Mouse (Mus musculus) neural tube, embryonic 14.5 days (tissue): ENCODE data around the gene Evc. TPM values are rescaled to one million over a fixed set of nuclear protein-coding genes. Genes with fewer than 3 reads are reported as not detected.
A peak's percentile ranks its signal among the peaks of the same experiment; 100 is the strongest.

Experiments used
- ATAC-seq: fragments of 200-750 bp; cut with Nextera tagmentation; 2 replicates; pipeline ENCODE4 v1.8.0; 2017; ENCODE audit warnings: low read depth, mild to moderate bottlenecking, moderate TSS enrichment, moderate library complexity
- H3K27ac ChIP-seq: fragments of 300-500 bp; sonication (generic); 2 replicates; pipeline ENCODE4 v1.5.1; 2014; ENCODE audit warnings: low read depth, mild to moderate bottlenecking, control low read depth, low read length, moderate library complexity, mixed read lengths
- H3K27me3 ChIP-seq: fragments of 300-500 bp; sonication (generic); 2 replicates; pipeline ENCODE4 v1.6.1; 2014; ENCODE audit warnings: low read length; ENCODE audit not compliant: control insufficient read depth, insufficient read depth
- H3K36me3 ChIP-seq: fragments of 300-500 bp; sonication (generic); 2 replicates; pipeline ENCODE4 v1.6.1; 2014; ENCODE audit warnings: low read length, mixed read lengths; ENCODE audit not compliant: control insufficient read depth, insufficient read depth
- H3K4me1 ChIP-seq: fragments of 300-500 bp; sonication (generic); 2 replicates; pipeline ENCODE4 v1.6.1; 2014; ENCODE audit warnings: low read length; ENCODE audit not compliant: control insufficient read depth, insufficient read depth
- H3K4me2 ChIP-seq: fragments of 300-500 bp; sonication (generic); 2 replicates; pipeline ENCODE4 v1.6.1; 2014; ENCODE audit warnings: mild to moderate bottlenecking, low read depth, low read length, control low read depth
- H3K4me3 ChIP-seq: fragments of 300-500 bp; sonication (generic); 2 replicates; pipeline ENCODE4 v1.5.1; 2014; ENCODE audit warnings: low read depth, low read length, control low read depth, mixed read lengths
- H3K9ac ChIP-seq: fragments of 300-500 bp; sonication (generic); replicated peaks from 2 replicates; pipeline ENCODE4 v1.6.1; 2014; ENCODE audit warnings: low read depth, mild to moderate bottlenecking, control low read depth, low read length, mixed read lengths
- H3K9me3 ChIP-seq: fragments of 300-500 bp; sonication (generic); 2 replicates; pipeline ENCODE4 v1.6.1; 2016; ENCODE audit warnings: low read length; ENCODE audit not compliant: control insufficient read depth
- WGBS: fragments of 180-500 bp; shearing (Covaris S2); extraction: QIAGEN DNeasy Blood & Tissue Kit; methylation state at CpG from one replicate; pipeline ENCODE4 v1.1.7; 2014; 5-methylcytosine and 5-hydroxymethylcytosine counted together
- polyA plus RNA-seq: library from polyadenylated mRNA; unstranded; fragments of >200 nt; fragmentation: Nextera tagmentation; extraction: Ambion mirVana; gene quantifications from 2 replicates; pipeline ENCODE4 v1.2.1, GENCODE M21; 2014

Gene Evc
- polyA plus RNA-seq, 1 experiment from 2014 or later = 2.8 TPM

DNA sequence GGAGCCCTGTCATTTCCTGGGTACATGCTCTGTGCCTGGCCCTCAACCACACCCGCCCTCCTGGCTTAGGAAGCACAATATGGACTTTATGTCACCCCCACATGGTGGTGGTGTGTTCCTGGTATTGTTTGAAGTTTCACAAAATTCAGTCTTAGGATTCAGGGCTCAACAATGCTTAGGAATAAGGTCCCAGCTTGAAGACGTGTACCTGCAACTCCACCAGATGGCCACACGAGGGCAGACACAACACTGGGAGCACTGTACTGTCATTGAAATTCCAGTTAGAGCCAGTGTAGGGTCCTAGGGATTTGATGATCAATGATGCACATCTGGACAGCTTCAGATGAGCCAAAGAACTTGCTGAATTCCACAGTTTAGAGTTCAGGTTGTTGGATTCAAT, 47.5 kb downstream of the Evc start:
- ATAC-seq = peak; percentile 22
- Histone ChIP-seq H3K9me3 (no peaks in the 10 kb centered on the region), H3K4me1 (no peaks in the 10 kb centered on the region), H3K36me3 (peaks cover 62% of the 10 kb centered on the region), H3K27ac (no peak overlapping the region), H3K27me3 (no peaks in the 10 kb centered on the region), H3K4me3 (no peak overlapping the region), H3K4me2 (no peak overlapping the region), H3K9ac (no peak overlapping the region)
- 20% methylated on average over 3 of the region's 3 CpGs for WGBS

GRCm38 (mm10) chr5:37288374-37288773, 48.3 kb downstream of the Evc start:
- no peaks in the 10 kb centered on the region for H3K9me3 ChIP-seq
- no peaks in the 10 kb centered on the region for H3K27me3 ChIP-seq
- no peak overlapping the region for H3K4me2 ChIP-seq
- H3K4me3 ChIP-seq = no peak overlapping the region
- no peak overlapping the region for H3K9ac ChIP-seq
- no peak overlapping the region for H3K27ac ChIP-seq
- peak; percentile 66 for ATAC-seq
- no peaks in the 10 kb centered on the region for H3K4me1 ChIP-seq
- peaks cover 71% of the 10 kb centered on the region for H3K36me3 ChIP-seq
- 71% methylated on average over 3 of the region's 3 CpGs for WGBS

GRCm38 (mm10) chr5:37281021-37281420, 55.7 kb downstream of the Evc start:
- no peak for ATAC-seq
- Histone ChIP-seq H3K27ac (no peak overlapping the region), H3K4me3 (no peak overlapping the region), H3K9me3 (no peaks in the 10 kb centered on the region), H3K4me2 (no peak overlapping the region), H3K4me1 (no peaks in the 10 kb centered on the region), H3K36me3 (peaks cover 85% of the 10 kb centered on the region), H3K27me3 (no peaks in the 10 kb centered on the region), H3K9ac (no peak overlapping the region)
- WGBS = 94% methylated on average over 11 of the region's 11 CpGs

DNA sequence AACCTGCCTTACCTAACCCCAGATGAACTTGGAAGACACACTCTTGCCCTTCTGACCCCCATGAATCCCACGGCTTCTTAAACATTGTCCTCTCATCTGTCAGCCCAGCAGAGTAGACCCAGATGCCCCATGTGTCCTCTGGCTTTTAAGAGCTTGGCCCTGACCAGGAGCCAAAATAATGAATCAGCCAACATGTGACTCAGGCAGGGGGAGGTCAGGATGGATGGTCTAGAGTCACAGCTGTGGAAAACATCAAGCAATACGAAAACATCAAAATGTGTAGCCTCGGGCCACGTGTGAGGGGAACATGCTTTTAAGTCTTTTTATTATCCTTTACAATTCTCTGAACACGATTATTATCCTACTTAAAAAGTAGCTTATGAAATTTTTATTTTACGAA, 72.9 kb downstream of the Evc start:
- no peak overlapping the region for H3K27ac ChIP-seq
- H3K27me3 ChIP-seq = no peaks in the 10 kb centered on the region
- H3K9me3 ChIP-seq = no peaks in the 10 kb centered on the region
- H3K4me3 ChIP-seq = no peak overlapping the region
- no peak for ATAC-seq
- H3K4me2 ChIP-seq = no peak overlapping the region
- no peak overlapping the region for H3K9ac ChIP-seq
- WGBS = 44% methylated on average over 6 of the region's 6 CpGs
- peaks cover 8% of the 10 kb centered on the region; the same call in 1 of the 2 replicates for H3K4me1 ChIP-seq
- peaks cover 31% of the 10 kb centered on the region for H3K36me3 ChIP-seq

DNA sequence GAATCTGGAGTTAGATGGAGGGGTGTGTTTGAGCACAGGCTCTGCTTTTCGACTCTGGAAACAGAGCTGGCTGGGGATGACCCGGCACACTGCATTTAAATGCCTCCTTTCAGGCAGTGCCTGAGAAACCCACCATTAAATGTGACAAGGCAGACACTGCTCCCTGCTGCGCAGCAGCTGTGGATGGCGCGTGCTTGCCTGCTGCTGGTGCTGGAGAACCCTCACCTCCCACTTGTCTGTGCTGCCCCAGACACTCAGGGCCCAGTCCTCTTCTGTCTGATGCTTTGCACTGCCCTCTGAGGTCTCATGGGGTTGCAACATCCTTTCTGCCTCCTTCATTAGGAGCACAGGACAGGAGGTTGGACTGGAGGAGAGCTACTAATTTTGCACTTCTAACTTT, 75.0 kb downstream of the Evc start:
- no peak overlapping the region for H3K4me2 ChIP-seq
- peaks cover 14% of the 10 kb centered on the region for H3K36me3 ChIP-seq
- no peak; the same call in 1 of the 2 replicates for ATAC-seq
- no peak overlapping the region for H3K9ac ChIP-seq
- WGBS = 46% methylated on average over 5 of the region's 5 CpGs
- H3K27ac ChIP-seq = no peak overlapping the region
- peaks cover 15% of the 10 kb centered on the region; the same call in 1 of the 2 replicates for H3K4me1 ChIP-seq
- H3K9me3 ChIP-seq = no peaks in the 10 kb centered on the region
- H3K4me3 ChIP-seq = no peak overlapping the region
- H3K27me3 ChIP-seq = no peaks in the 10 kb centered on the region

DNA sequence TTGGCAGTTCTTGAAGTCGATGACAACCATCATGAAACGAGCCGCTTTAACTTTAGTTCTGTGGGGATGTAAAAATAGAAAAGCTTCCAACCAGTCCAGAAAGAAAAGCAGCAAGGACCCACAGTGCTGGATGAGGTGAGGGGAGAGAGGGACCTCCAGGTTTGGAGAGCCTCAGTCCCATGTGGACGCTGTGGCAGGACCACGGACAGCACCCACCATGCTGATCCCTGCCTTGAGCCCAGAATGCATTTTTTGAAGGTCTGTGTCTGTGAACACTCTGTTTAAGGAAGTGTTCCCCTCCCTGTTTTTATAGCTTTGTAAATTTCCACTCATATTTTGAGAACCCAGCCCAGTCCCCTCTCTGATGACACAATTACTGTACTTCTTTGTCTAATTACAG, 79.5 kb downstream of the Evc start:
- Histone ChIP-seq H3K36me3 (no peaks in the 10 kb centered on the region), H3K4me1 (peaks cover 22% of the 10 kb centered on the region; the same call in 1 of the 2 replicates), H3K4me2 (no peak overlapping the region), H3K27ac (no peak overlapping the region), H3K9me3 (no peaks in the 10 kb centered on the region), H3K27me3 (no peaks in the 10 kb centered on the region), H3K4me3 (no peak overlapping the region), H3K9ac (no peak overlapping the region)
- 58% methylated on average over 5 of the region's 5 CpGs for WGBS
- no peak for ATAC-seq

DNA sequence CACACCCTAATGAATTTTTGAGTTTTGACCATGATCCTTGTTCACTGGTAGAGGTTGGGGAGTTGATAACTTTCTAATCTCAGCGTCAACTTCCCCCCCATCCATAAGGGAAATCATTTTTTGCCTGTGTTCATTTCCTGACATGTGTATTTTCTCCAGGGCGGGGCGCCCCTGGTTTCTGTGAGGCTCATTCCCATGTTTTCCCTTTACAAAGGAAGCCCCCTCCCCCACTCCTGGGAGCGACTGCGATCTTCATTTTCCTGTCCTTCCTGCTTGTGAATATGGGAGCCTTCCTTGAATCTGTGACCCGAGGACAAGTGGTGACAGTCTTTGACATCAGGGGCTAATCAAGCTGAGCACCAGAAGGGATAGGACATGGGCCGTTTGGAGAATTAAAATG, 79.9 kb downstream of the Evc start:
- Histone ChIP-seq H3K27me3 (no peaks in the 10 kb centered on the region), H3K9me3 (no peaks in the 10 kb centered on the region), H3K9ac (no peak overlapping the region), H3K36me3 (no peaks in the 10 kb centered on the region), H3K4me1 (peaks cover 22% of the 10 kb centered on the region; the same call in 1 of the 2 replicates), H3K4me3 (no peak overlapping the region), H3K27ac (no peak overlapping the region), H3K4me2 (no peak overlapping the region)
- ATAC-seq = no peak
- WGBS = 67% methylated on average over 7 of the region's 7 CpGs

DNA sequence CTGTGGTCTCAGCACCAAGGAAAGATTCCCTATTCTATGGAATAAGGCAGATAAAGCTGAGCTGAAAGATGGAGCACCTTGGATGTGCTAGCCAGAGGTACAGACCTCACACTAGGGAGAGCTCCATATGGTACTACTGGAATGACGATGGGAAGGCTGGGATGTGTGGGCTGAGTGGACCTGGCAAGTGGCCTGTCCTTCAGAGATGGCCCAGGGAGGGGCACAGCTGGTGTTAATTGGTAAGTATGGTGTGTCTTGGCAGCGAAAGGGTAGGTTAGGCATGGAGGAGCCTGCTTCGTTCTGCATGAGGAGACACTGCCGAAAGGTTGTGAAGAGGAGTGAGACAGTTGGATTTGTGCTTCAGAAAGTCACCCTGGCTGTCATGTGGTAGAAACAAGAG, 82.2 kb downstream of the Evc start:
- peak; percentile 9; the same call in 1 of the 2 replicates for ATAC-seq
- no peaks in the 10 kb centered on the region for H3K36me3 ChIP-seq
- no peak overlapping the region for H3K27ac ChIP-seq
- no peak overlapping the region for H3K9ac ChIP-seq
- 51% methylated on average over 4 of the region's 4 CpGs for WGBS
- no peaks in the 10 kb centered on the region for H3K27me3 ChIP-seq
- no peak overlapping the region for H3K4me2 ChIP-seq
- no peaks in the 10 kb centered on the region for H3K9me3 ChIP-seq
- peaks cover 26% of the 10 kb centered on the region for H3K4me1 ChIP-seq
- H3K4me3 ChIP-seq = no peak overlapping the region

DNA sequence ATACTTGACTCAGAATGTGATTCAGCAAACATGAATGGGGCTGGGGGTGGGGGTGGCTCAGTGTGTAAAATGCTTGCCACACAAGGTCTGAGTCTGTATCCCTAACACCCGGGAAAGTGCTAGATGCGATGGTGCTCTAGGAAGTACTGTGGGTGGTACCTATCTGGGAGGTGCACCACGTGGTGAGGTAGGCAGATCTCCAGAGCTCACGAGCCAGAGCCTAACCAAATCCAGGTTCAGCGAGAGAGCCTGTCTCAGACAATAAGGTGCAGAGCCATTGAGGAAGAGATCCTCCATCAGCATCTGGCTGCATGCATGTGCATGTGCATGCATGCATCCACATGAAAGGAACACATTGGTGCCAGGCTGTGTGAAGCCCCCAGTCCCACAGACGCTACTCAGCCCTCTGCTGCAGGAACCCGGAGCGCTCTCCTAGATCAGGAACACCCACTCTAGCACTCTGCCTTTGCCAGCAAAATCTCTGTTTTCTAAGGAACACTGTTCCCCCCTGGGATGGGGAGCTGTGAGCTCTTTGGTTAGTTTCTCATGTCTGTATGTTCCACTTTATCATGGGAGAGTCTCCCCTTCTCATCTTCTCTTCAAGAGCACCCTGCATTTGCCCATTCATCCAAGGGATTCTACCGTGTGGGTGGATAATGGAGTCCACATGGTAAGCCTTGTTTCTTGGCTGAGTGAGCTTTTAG, 84.4 kb downstream of the Evc start:
- Histone ChIP-seq H3K27me3 (no peaks in the 10 kb centered on the region), H3K36me3 (no peaks in the 10 kb centered on the region), H3K4me3 (no peak overlapping the region), H3K9ac (no peak overlapping the region), H3K9me3 (no peaks in the 10 kb centered on the region), H3K4me1 (peaks cover 43% of the 10 kb centered on the region), H3K27ac (no peak overlapping the region), H3K4me2 (no peak overlapping the region)
- ATAC-seq = no peak
- 87% methylated on average over 9 of the region's 9 CpGs for WGBS
